Mouse (Mus musculus) MEL (cell line): ENCODE measurements around the gene Mia3. TPM values are rescaled to one million over a fixed set of nuclear protein-coding genes. Genes with fewer than 3 reads are reported as not detected.
"Not testable (repeated sequence)": the region's sequence is repeated elsewhere in the genome, so short reads cannot be mapped to it uniquely, and the experiment has no call there.

Source experiments
- DNase-seq: peaks from one replicate; pipeline ENCODE4 v3.0.0; 2011; ENCODE audit warnings: low read depth, low spot score
- H3K27ac ChIP-seq: 2 replicates; pipeline ENCODE4 v1.5.1; 2012; ENCODE audit warnings: low read depth, mild to moderate bottlenecking, control low read depth, low read length, moderate library complexity; ENCODE audit not compliant: control insufficient read depth
- H3K27me3 ChIP-seq, 2 experiments: fragments of 150-350 bp in 1 of 2; sonication (generic) in 1 of 2; 2 replicates each; pipeline ENCODE4 v1.6.1; 2012; ENCODE audit warnings: low read length in 2 of 2, mild to moderate bottlenecking in 2 of 2, improper control_type of control experiment in 1 of 2, moderate library complexity in 1 of 2; ENCODE audit not compliant: insufficient read depth in 2 of 2, control insufficient read depth in 1 of 2
- H3K36me3 ChIP-seq, 2 experiments: 2 replicates each; pipeline ENCODE4 v1.6.1; 2012 to 2014; ENCODE audit warnings: low read length in 2 of 2, improper control_type of control experiment in 1 of 2, inconsistent platforms in 1 of 2, mild to moderate bottlenecking in 1 of 2; ENCODE audit not compliant: insufficient read depth in 2 of 2, control insufficient read depth in 1 of 2
- H3K4me1 ChIP-seq, 2 experiments: fragments of 150-350 bp in 1 of 2; sonication (generic) in 1 of 2; 2 replicates each; pipeline ENCODE4 v1.6.1; 2012; ENCODE audit warnings: low read length in 2 of 2, improper control_type of control experiment in 1 of 2, mild to moderate bottlenecking in 1 of 2; ENCODE audit not compliant: insufficient read depth in 2 of 2, control insufficient read depth in 1 of 2
- H3K4me3 ChIP-seq, 2 experiments: fragments of 150-350 bp in 1 of 2; sonication (generic) in 1 of 2; 2 replicates each; pipeline ENCODE4 v1.5.1; 2012; ENCODE audit warnings: low read depth in 2 of 2, low read length in 2 of 2, mild to moderate bottlenecking in 2 of 2, moderate library complexity in 2 of 2, control low read depth in 1 of 2, improper control_type of control experiment in 1 of 2; ENCODE audit not compliant: control insufficient read depth in 1 of 2, insufficient read depth in 1 of 2
- H3K79me2 ChIP-seq: 2 replicates; pipeline ENCODE4 v1.6.1; 2012; ENCODE audit warnings: mild to moderate bottlenecking, low read length, moderate library complexity; ENCODE audit not compliant: control insufficient read depth, poor library complexity, insufficient read depth
- H3K9ac ChIP-seq: 2 replicates; pipeline ENCODE4 v1.6.1; 2012; ENCODE audit warnings: low read depth, mild to moderate bottlenecking, control low read depth, low read length, moderate library complexity; ENCODE audit not compliant: control insufficient read depth, poor library complexity, severe bottlenecking
- H3K9me3 ChIP-seq: fragments of 150-350 bp; sonication (generic); replicated peaks from 2 replicates; pipeline ENCODE4 v1.6.1; 2012; ENCODE audit warnings: mild to moderate bottlenecking, low read length, improper control_type of control experiment, moderate library complexity; ENCODE audit not compliant: insufficient read depth
- CTCF ChIP-seq, 3 experiments: IDR thresholded peaks in 2 of 3; conservative IDR thresholded peaks in 1 of 3; 2 replicates each; pipeline ENCODE4 v1.5.1; 2011 to 2012; ENCODE audit warnings: low read length in 3 of 3, low read depth in 2 of 3, mild to moderate bottlenecking in 2 of 3, improper control_type of control experiment in 1 of 3, inconsistent platforms in 1 of 3, mixed read lengths in 1 of 3, moderate library complexity in 1 of 3; ENCODE audit not compliant: control insufficient read depth in 1 of 3, insufficient read depth in 1 of 3, poor library complexity in 1 of 3, severe bottlenecking in 1 of 3
- ETS1 ChIP-seq: IDR thresholded peaks from 2 replicates; pipeline ENCODE4 v1.6.1; 2012; ENCODE audit warnings: low read depth, mild to moderate bottlenecking, inconsistent platforms, low read length, improper control_type of control experiment, moderate library complexity
- GATA1 ChIP-seq: IDR thresholded peaks from 2 replicates; pipeline ENCODE4 v1.6.1; 2011; ENCODE audit warnings: low read depth, low read length, improper control_type of control experiment
- KAT2A ChIP-seq: conservative IDR thresholded peaks from 2 replicates; pipeline ENCODE4 v1.6.1; 2012; ENCODE audit warnings: low read depth, low read length, improper control_type of control experiment, inconsistent platforms
- MYC ChIP-seq: IDR thresholded peaks from 2 replicates; pipeline ENCODE4 v1.6.1; 2011; ENCODE audit warnings: low read depth, mild to moderate bottlenecking, low read length, improper control_type of control experiment, moderate library complexity
- NRF1 ChIP-seq: IDR thresholded peaks from 2 replicates; pipeline ENCODE4 v1.6.1; 2014; ENCODE audit warnings: low read depth, mild to moderate bottlenecking, inconsistent platforms, low read length, improper control_type of control experiment, moderate library complexity; ENCODE audit not compliant: poor library complexity, insufficient read depth, severe bottlenecking
- RAD21 ChIP-seq: IDR thresholded peaks from 2 replicates; pipeline ENCODE4 v1.6.1; 2011; ENCODE audit warnings: mild to moderate bottlenecking, low read depth, low read length, improper control_type of control experiment
- SIN3A ChIP-seq: IDR thresholded peaks from 2 replicates; pipeline ENCODE4 v1.6.1; 2012; ENCODE audit warnings: low read length, improper control_type of control experiment, inconsistent platforms
- SMC3 ChIP-seq: IDR thresholded peaks from 2 replicates; pipeline ENCODE4 v1.6.1; 2011; ENCODE audit warnings: low read depth, low read length, improper control_type of control experiment
- TBP ChIP-seq: IDR thresholded peaks from 2 replicates; pipeline ENCODE4 v1.8.0; 2011; ENCODE audit warnings: low read depth, low read length, improper control_type of control experiment
- TCF12 ChIP-seq: IDR thresholded peaks from 2 replicates; pipeline ENCODE4 v1.6.1; 2014; ENCODE audit warnings: low read depth, mild to moderate bottlenecking, inconsistent platforms, low read length, improper control_type of control experiment, moderate library complexity
- ZNF384 ChIP-seq: IDR thresholded peaks from 2 replicates; pipeline ENCODE4 v1.6.1; 2012; ENCODE audit warnings: low read depth, mild to moderate bottlenecking, inconsistent platforms, low read length, improper control_type of control experiment
- polyA plus RNA-seq, 2 experiments: library from polyadenylated mRNA; stranded (reverse) in 1 of 2; unstranded in 1 of 2; fragments of >175 nt in 1 of 2; fragments of >200 nt in 1 of 2; gene quantifications; 2 replicates each; pipeline versions ENCODE4 v1.2.1 to v1.2.4; 2012; ENCODE audit warnings: low replicate concordance in 2 of 2, low read depth in 1 of 2; ENCODE audit not compliant: insufficient read length in 2 of 2, insufficient read depth in 1 of 2, missing spikeins in 1 of 2
- total RNA-seq: library from RNA; depleted of rRNA; stranded (reverse); fragments of 300-350 nt; gene quantifications from 2 replicates; pipeline ENCODE4 v1.2.3, GENCODE M21; 2012

Mia3 gene
- total and polyA plus RNA-seq, 3 experiments, result 47.6 to 50.1 TPM; not detected in 1

DNA sequence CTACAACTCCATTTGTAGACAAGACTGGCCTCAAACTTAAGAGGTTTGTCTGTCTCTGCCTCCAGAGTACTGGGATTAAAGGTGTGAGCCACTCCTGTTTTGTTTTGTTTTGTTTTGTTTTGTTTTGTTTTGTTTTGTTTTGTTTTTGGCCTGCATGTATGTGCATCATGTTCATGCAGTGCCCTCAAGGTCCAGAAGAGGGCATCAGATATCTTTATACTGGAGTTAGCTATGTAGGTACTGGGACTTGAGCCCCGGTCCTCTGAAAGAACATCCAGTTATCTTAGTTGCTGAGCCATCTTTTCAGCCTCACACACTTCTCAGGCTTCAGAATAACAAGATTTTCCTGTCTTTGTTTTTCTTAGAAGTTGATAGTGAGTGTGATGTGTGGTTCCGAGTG is 53.6 kb downstream of the Mia3 start:
- H3K4me3 ChIP-seq, result no peak overlapping the region
- H3K27ac ChIP-seq, result no peak overlapping the region
- H3K79me2 ChIP-seq, result no peaks in the 10 kb centered on the region
- no peaks in the 10 kb centered on the region for H3K9me3 ChIP-seq
- TF ChIP-seq KAT2A, result no peak
- TF ChIP-seq SMC3, result peak; percentile 46
- no peak for TF ChIP-seq MYC
- no peak for TF ChIP-seq TCF12
- 0 out of 2 replicates have a peak, but pooled peaks have one; percentile 22 for TF ChIP-seq SIN3A
- no peak for TF ChIP-seq NRF1
- TF ChIP-seq CTCF (IDR thresholded peaks at IDR 0.05 in 2 of 3, conservative IDR thresholded peaks at IDR 0.05 in 1 of 3; ENCODE audit: control insufficient read depth in 1 of 3, insufficient read depth in 1 of 3, low read depth in 2 of 3, low read length in 3 of 3, poor library complexity in 1 of 3, severe bottlenecking in 1 of 3), result peak; percentile 11 to 52 (median 47); a peak in 4 of 6 replicates
- no peak for TF ChIP-seq ETS1
- peak; percentile 44 for TF ChIP-seq RAD21
- TF ChIP-seq GATA1, result no peak
- no peak for TF ChIP-seq TBP
- H3K9ac ChIP-seq, result no peak overlapping the region
- peaks cover 6 to 7% of the 10 kb centered on the region in 2 experiments; a peak in 3 of 4 replicates for H3K4me1 ChIP-seq
- peak; percentile 63 for DNase-seq
- peaks cover 13 to 14% of the 10 kb centered on the region in 2 experiments for H3K36me3 ChIP-seq
- H3K27me3 ChIP-seq, result no peaks in the 10 kb centered on the region

GRCm38 (mm10) chr1:183312076-183312475 is 57.3 kb downstream of the Mia3 start:
- Histone ChIP-seq H3K4me3 (no peak overlapping the region), H3K9ac (no peak overlapping the region), H3K27ac (no peak overlapping the region), H3K36me3 (peaks cover 4 to 9% of the 10 kb centered on the region in 2 experiments; a peak in 3 of 4 replicates), H3K79me2 (no peaks in the 10 kb centered on the region), H3K9me3 (no peaks in the 10 kb centered on the region)
- 0 out of 2 replicates have a peak, but pooled peaks have one; percentile 48 for TF ChIP-seq ZNF384
- TF ChIP-seq TBP, result no peak
- TF ChIP-seq, all 39 proteins: peak for 1
- DNase-seq, result no peak
- H3K4me1 ChIP-seq, result no peaks in the 10 kb centered on the region
- no peaks in the 10 kb centered on the region for H3K27me3 ChIP-seq

DNA sequence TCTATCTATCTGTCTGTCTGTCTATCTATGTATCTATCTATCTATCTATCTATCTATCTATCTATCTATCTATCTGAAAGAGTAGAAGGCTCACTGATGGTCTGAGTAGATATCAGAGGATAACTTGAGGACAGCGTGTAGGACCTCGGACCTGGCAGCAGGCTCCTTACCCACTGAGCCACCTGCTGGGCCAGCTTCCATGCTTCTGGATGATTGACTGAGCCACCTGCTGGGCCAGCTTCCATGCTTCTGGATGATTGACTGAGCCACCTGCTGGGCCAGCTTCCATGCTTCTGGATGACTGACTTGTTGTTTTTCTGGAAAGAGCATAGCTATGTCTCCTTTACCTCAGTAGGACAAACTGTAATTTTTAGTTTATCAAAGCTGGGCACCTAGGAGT is 59.8 kb downstream of the Mia3 start:
- not testable (repeated sequence) for H3K9ac ChIP-seq, H3K27me3 ChIP-seq, H3K4me3 ChIP-seq, H3K27ac ChIP-seq, H3K36me3 ChIP-seq, H3K79me2 ChIP-seq, DNase-seq, H3K9me3 ChIP-seq, H3K4me1 ChIP-seq
